Mouse (Mus musculus): ENCODE measurements around the gene Dlx5. TPM values are rescaled to one million over a fixed set of nuclear protein-coding genes. Genes with fewer than 3 reads are reported as not detected.

Dlx5 gene
- polyA plus RNA-seq, 1 experiment from 2014 or later, result 70.1 TPM

- Histone ChIP-seq H3K4me1 (0 out of 2 replicates have a peak, but pooled peaks cover 3% of the 10 kb centered on the region), H3K4me2 (replicated peaks) (no peak overlapping the region), H3K36me3 (no peaks in the 10 kb centered on the region), H3K4me3 (no peak overlapping the region), H3K9ac (no peak overlapping the region), H3K27me3 (no peaks in the 10 kb centered on the region), H3K27ac (no peak overlapping the region), H3K9me3 (no peaks in the 10 kb centered on the region)
- 53% methylated on average over 7 of the region's 7 CpGs for WGBS
- no peak for ATAC-seq (ENCODE audit: insufficient number of reproducible peaks, insufficient read depth, low FRiP score, low TSS enrichment)
These were observed 51.4 kb downstream of the Dlx5 start for GRCm38 (mm10) chr6:6830446-6830845.

Other genes with a start within 250 kb of the Dlx5 start
- gene Dlx6, start 18.8 kb downstream of the Dlx5 start, polyA plus RNA-seq (2016; fragmentation: Nextera tagmentation; extraction: Ambion mirVana), result 8.0 and 13.5 TPM in 2 replicates
- 6.9 and 7.3 TPM in 2 replicates for gene Sdhaf3, start 73.9 kb upstream of the Dlx5 start, polyA plus RNA-seq (2016; fragmentation: Nextera tagmentation; extraction: Ambion mirVana)

All from embryonic facial prominence, embryonic 12.5 days (tissue).